Mouse (Mus musculus) ES-Bruce4 (cell line): Measurements from ENCODE around the gene Cep83. TPM values are rescaled to one million over a fixed set of nuclear protein-coding genes. Genes with fewer than 3 reads are reported as not detected.

Experiments
- H3K27ac ChIP-seq: 2 replicates; pipeline ENCODE4 v1.5.1; 2012; ENCODE audit warnings: low read length, inconsistent platforms; ENCODE audit not compliant: insufficient read depth
- H3K27me3 ChIP-seq: 2 replicates; pipeline ENCODE4 v1.6.1; 2012; ENCODE audit warnings: mild to moderate bottlenecking, low read length, inconsistent platforms; ENCODE audit not compliant: control insufficient read depth, poor library complexity, insufficient read depth, severe bottlenecking
- H3K36me3 ChIP-seq: 2 replicates; pipeline ENCODE4 v1.6.1; 2012; ENCODE audit warnings: inconsistent platforms, mild to moderate bottlenecking, low read length, moderate library complexity; ENCODE audit not compliant: control insufficient read depth, poor library complexity, insufficient read depth, severe bottlenecking
- H3K4me1 ChIP-seq: one replicate; pipeline ENCODE4 v1.8.1; 2011; ENCODE audit warnings: low read length; ENCODE audit not compliant: control insufficient read depth, insufficient read depth
- H3K4me3 ChIP-seq: 2 replicates; pipeline ENCODE4 v1.5.1; 2011; ENCODE audit warnings: low read depth, mild to moderate bottlenecking, low read length
- H3K9ac ChIP-seq: 2 replicates; pipeline ENCODE4 v1.6.1; 2012; ENCODE audit warnings: low read depth, mild to moderate bottlenecking, inconsistent platforms; ENCODE audit not compliant: poor library complexity, severe bottlenecking
- H3K9me3 ChIP-seq: replicated peaks from 2 replicates; pipeline ENCODE4 v1.6.1; 2012; ENCODE audit warnings: mild to moderate bottlenecking, low read length, inconsistent platforms; ENCODE audit not compliant: control insufficient read depth, poor library complexity, insufficient read depth, severe bottlenecking
- CTCF ChIP-seq: IDR thresholded peaks from one replicate; pipeline ENCODE4 v1.8.1; 2011; ENCODE audit warnings: low read depth, low read length
- EP300 ChIP-seq: IDR thresholded peaks from 2 replicates; pipeline ENCODE4 v1.6.1; 2011; ENCODE audit warnings: low read depth, low read length; ENCODE audit not compliant: insufficient read depth
- POLR2A ChIP-seq: IDR thresholded peaks from one replicate; pipeline ENCODE4 v1.8.1; 2011; ENCODE audit warnings: low read length; ENCODE audit not compliant: insufficient read depth
- polyA plus RNA-seq: library from polyadenylated mRNA; stranded (reverse); fragments of >200 nt; gene quantifications from 2 replicates; pipeline ENCODE4 v1.2.4, GENCODE M21; 2011; ENCODE audit warnings: low read depth; ENCODE audit not compliant: missing spikeins, insufficient read depth, insufficient read length

The Cep83 gene
- polyA plus RNA-seq, result 45.4 and 52.7 TPM in 2 replicates

- Histone ChIP-seq H3K9ac (peak within 1 kb of the TSS; percentile 86), H3K27me3 (no peaks in the 10 kb centered on the region), H3K27ac (peak within 1 kb of the TSS; percentile 48; the same call in 1 of the 2 replicates), H3K9me3 (peaks cover 8% of the 10 kb centered on the region), H3K4me3 (peak within 1 kb of the TSS; percentile 94), H3K4me1 (no peaks in the 10 kb centered on the region), H3K36me3 (no peaks in the 10 kb centered on the region)
- TF ChIP-seq CTCF (no peak), POLR2A (no peak), EP300 (no peak)
These were observed at the start of gene Cep83 for GRCm38 (mm10) chr10:94688420-94689175. Cep83 (plus strand) TSS chr10:94688654.

- TF ChIP-seq EP300, result no peak
- no peak for TF ChIP-seq CTCF
- TF ChIP-seq POLR2A, result no peak
- Histone ChIP-seq H3K9me3 (no peaks in the 10 kb centered on the region), H3K27me3 (no peaks in the 10 kb centered on the region), H3K36me3 (no peaks in the 10 kb centered on the region), H3K9ac (no peak overlapping the region), H3K4me1 (no peaks in the 10 kb centered on the region), H3K27ac (no peak overlapping the region), H3K4me3 (no peak overlapping the region)
These were observed 49.2 kb upstream of the Cep83 start for GRCm38 (mm10) chr10:94639281-94639680.

GRCm38 (mm10) chr10:94640067-94640466 is 48.4 kb upstream of the Cep83 start:
- Histone ChIP-seq H3K4me3 (no peak overlapping the region), H3K27me3 (no peaks in the 10 kb centered on the region), H3K27ac (no peak overlapping the region), H3K9ac (no peak overlapping the region), H3K36me3 (no peaks in the 10 kb centered on the region), H3K4me1 (no peaks in the 10 kb centered on the region), H3K9me3 (no peaks in the 10 kb centered on the region)
- TF ChIP-seq POLR2A, result no peak
- no peak for TF ChIP-seq CTCF
- TF ChIP-seq EP300, result no peak

DNA sequence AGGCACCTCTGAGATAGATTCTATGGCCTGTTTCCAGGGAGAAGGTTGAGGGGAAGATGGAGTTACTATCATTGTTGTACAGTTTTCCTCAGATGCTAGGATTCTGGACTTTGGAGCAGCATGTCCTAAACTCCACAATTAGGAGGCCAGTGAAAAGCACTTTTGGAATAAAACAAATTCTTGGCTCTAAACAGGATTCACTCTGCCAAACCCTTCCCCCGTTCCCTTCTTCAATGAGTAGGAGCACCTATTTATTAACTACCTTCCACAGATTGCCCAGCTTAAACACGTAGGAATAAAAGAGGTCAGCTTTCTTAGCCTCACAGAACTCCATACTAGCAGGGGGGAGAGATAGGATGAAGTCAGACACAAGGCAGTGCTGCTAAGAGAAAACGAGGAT is 24.4 kb upstream of the Cep83 start:
- Histone ChIP-seq H3K27ac (no peak overlapping the region), H3K9ac (no peak overlapping the region), H3K36me3 (no peaks in the 10 kb centered on the region), H3K27me3 (peaks cover 1% of the 10 kb centered on the region; the same call in 1 of the 2 replicates), H3K4me3 (no peak overlapping the region), H3K9me3 (no peaks in the 10 kb centered on the region), H3K4me1 (no peaks in the 10 kb centered on the region)
- no peak for TF ChIP-seq POLR2A
- TF ChIP-seq EP300, result no peak
- TF ChIP-seq CTCF, result no peak

- no peaks in the 10 kb centered on the region for H3K36me3 ChIP-seq
- H3K4me3 ChIP-seq, result no peak overlapping the region
- no peak for TF ChIP-seq POLR2A
- TF ChIP-seq CTCF, result no peak
- no peak for TF ChIP-seq EP300
- H3K9ac ChIP-seq, result no peak overlapping the region
- no peaks in the 10 kb centered on the region for H3K4me1 ChIP-seq
- peaks cover 1% of the 10 kb centered on the region; the same call in 1 of the 2 replicates for H3K27me3 ChIP-seq
- no peak overlapping the region for H3K27ac ChIP-seq
- no peaks in the 10 kb centered on the region for H3K9me3 ChIP-seq
These were observed 24.0 kb upstream of the Cep83 start for GRCm38 (mm10) chr10:94664455-94664854.

DNA sequence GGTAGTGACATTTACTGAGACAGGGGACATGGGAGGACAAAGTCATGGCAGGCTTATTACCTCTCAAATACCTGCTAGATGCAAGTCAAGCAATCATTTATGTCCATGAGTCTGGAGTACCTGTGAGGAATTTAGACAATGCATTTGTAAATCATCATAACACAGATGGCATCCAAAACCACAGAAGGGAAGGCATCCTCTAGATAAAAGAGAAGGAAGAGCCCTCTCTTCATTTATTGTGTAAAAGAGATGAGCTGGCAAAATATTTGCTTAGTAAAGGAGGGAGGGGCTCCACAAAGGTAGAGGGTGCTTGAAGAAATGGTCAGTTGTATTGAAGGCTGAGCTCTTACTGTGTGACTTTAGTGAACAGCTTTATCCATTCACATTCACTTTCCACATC is 20.3 kb upstream of the Cep83 start:
- Histone ChIP-seq H3K36me3 (no peaks in the 10 kb centered on the region), H3K9ac (no peak overlapping the region), H3K4me3 (no peak overlapping the region), H3K27me3 (peaks cover 1% of the 10 kb centered on the region; the same call in 1 of the 2 replicates), H3K9me3 (no peaks in the 10 kb centered on the region), H3K4me1 (no peaks in the 10 kb centered on the region), H3K27ac (no peak overlapping the region)
- no peak for TF ChIP-seq POLR2A
- TF ChIP-seq EP300, result no peak
- TF ChIP-seq CTCF, result no peak
